Mouse (Mus musculus) lung, embryonic 14.5 days (tissue): ENCODE measurements around the gene Ifi207. TPM values are rescaled to one million over a fixed set of nuclear protein-coding genes. Genes with fewer than 3 reads are reported as not detected.
"Not testable (repeated sequence)": the region's sequence is repeated elsewhere in the genome, so short reads cannot be mapped to it uniquely, and the experiment has no call there.

Source experiments
- ATAC-seq: fragments of 200-750 bp; cut with Nextera tagmentation; 2 replicates; pipeline ENCODE4 v1.8.0; 2017; ENCODE audit warnings: mild to moderate bottlenecking, moderate TSS enrichment, moderate library complexity; ENCODE audit not compliant: insufficient read depth
- DNase-seq: peaks from one replicate; pipeline ENCODE4 v3.0.0-alpha.2; 2015
- H3K27ac ChIP-seq: fragments of 300-500 bp; sonication (generic); 2 replicates; pipeline ENCODE4 v1.5.1; 2014; ENCODE audit warnings: low read depth, mild to moderate bottlenecking, moderate library complexity
- H3K27me3 ChIP-seq: fragments of 300-500 bp; sonication (generic); 2 replicates; pipeline ENCODE4 v1.6.1; 2014; ENCODE audit warnings: low read length, control low read depth; ENCODE audit not compliant: insufficient read depth
- H3K36me3 ChIP-seq: fragments of 300-500 bp; sonication (generic); 2 replicates; pipeline ENCODE4 v1.6.1; 2014; ENCODE audit warnings: control low read depth; ENCODE audit not compliant: insufficient read depth
- H3K4me1 ChIP-seq: fragments of 300-500 bp; sonication (generic); 2 replicates; pipeline ENCODE4 v1.6.1; 2014; ENCODE audit warnings: antibody characterized with exemption, control low read depth; ENCODE audit not compliant: insufficient read depth
- H3K4me2 ChIP-seq: fragments of 300-500 bp; sonication (generic); 2 replicates; pipeline ENCODE4 v1.6.1; 2014; ENCODE audit warnings: mild to moderate bottlenecking
- H3K4me3 ChIP-seq: fragments of 300-500 bp; sonication (generic); 2 replicates; pipeline ENCODE4 v1.5.1; 2014; ENCODE audit warnings: low read depth, low read length
- H3K9ac ChIP-seq: fragments of 300-500 bp; sonication (generic); 2 replicates; pipeline ENCODE4 v1.6.1; 2014
- H3K9me3 ChIP-seq: fragments of 300-500 bp; sonication (generic); 2 replicates; pipeline ENCODE4 v1.6.1; 2016; ENCODE audit warnings: low read depth, low read length, control low read depth
- CTCF ChIP-seq: IDR thresholded peaks from 2 replicates; pipeline ENCODE4 v1.5.1; 2016; ENCODE audit warnings: antibody characterized with exemption, low read depth
- WGBS: fragments of 180-500 bp; shearing (Covaris S2); extraction: QIAGEN DNeasy Blood & Tissue Kit; methylation state at CpG from one replicate; pipeline ENCODE4 v1.1.7; 2014; 5-methylcytosine and 5-hydroxymethylcytosine counted together
- polyA plus RNA-seq: library from polyadenylated mRNA; unstranded; fragments of >200 nt; fragmentation: Nextera tagmentation; extraction: Ambion mirVana; gene quantifications from 2 replicates; pipeline ENCODE4 v1.2.1, GENCODE M21; 2014

The Ifi207 gene
- 1.2 and 1.4 TPM in 2 replicates for polyA plus RNA-seq

DNA sequence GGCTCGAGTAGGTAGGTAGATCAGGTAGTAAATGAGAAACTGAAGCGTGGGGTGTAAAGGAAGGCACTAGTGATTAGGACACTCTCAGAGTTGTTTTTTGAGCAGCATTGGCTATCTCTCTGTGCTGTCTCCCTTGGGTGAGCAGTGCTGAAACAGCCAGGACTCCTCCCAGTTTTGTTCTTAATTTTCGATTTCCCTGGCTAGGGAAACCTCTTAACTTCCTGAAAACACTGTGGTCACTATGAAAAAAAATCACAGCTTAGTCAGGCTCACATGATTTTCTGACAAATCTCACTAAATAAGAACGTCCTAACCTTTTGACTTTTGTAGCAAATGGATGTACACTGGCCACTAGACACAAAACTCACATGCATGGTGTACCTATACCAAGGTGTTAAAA, at the start of gene Ifi207:
Gene Ifi207 (minus strand): TSS at position 92 of the 400 bp plus-strand sequence.
- ATAC-seq (no peak), DNase-seq (no peak)
- Histone ChIP-seq H3K27me3 (no peaks in the 10 kb centered on the region), H3K27ac (no peak within 1 kb of the TSS), H3K4me3 (no peak within 1 kb of the TSS), H3K4me1 (no peaks in the 10 kb centered on the region), H3K9ac (no peak within 1 kb of the TSS), H3K36me3 (no peaks in the 10 kb centered on the region), H3K9me3 (no peaks in the 10 kb centered on the region), H3K4me2 (no peak within 1 kb of the TSS)
- no peak for TF ChIP-seq CTCF
- 71% methylated on average over 4 of the region's 4 CpGs for WGBS

DNA sequence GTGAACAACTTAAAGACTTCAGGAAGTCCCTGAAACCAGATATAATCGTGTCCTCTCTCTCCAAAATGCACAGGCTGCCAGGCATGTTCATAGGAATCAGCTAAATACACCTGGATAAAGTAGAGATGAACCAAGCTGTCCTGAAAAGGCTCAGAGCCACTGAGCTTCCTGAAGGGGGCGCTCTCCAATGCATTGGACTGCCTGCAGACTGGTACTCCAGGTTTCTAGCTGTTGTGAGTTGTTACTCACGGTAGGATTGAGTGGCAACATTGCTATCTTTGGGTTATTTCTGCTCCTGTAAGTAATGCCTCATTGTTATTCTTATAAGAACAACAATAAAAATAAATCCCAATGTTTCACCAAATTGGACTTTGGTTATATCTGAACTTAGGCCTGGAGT, 31.9 kb upstream of the Ifi207 start:
- not testable (repeated sequence) for H3K27ac ChIP-seq, H3K9me3 ChIP-seq, DNase-seq, H3K4me2 ChIP-seq, ATAC-seq, H3K36me3 ChIP-seq, H3K27me3 ChIP-seq, H3K9ac ChIP-seq, H3K4me1 ChIP-seq, H3K4me3 ChIP-seq
- 72% methylated on average over 2 of the region's 3 CpGs for WGBS

DNA sequence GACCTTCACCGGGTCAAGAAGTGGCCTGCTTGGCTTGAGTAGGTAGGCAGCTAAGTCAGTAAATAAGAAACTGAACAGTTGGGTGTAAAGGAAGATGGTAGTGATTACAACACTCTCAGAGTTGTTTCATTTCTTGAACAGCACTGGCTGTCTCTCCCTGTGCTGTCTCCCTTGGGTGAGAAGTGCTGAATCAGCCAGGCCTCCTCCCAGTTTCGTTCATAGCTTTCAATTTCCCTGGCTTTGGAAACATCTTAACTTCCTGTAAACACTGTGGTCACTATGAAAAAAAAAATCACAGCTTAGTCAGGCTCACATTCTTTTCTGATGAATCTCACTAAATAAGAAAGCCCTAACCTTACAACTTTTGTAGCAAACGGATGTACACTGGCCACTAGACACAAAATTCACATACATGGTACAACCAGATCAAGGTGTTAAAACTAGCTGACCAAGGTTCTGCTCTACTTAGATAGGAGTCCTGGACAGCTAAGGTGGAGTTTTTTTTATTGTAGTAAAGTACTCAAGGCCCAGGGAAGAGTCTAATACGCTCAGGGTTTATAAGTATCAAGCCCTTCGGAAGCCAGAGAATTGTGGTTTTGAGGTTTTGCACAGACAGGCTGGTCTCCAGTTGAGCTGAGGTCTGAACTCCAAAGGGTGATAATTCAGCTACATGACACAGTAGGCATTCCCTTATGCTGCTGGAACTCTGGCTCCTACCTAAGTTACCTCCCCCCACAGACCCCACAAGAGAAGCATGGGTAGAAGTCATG, 25.5 kb upstream of the Ifi207 start, which contains the start of gene Ifi204:
Gene Ifi204 (minus strand): TSS at position 96 of the 770 bp plus-strand sequence.
- H3K9ac ChIP-seq, H3K9me3 ChIP-seq, H3K36me3 ChIP-seq, H3K4me1 ChIP-seq, H3K4me3 ChIP-seq, ATAC-seq, H3K27ac ChIP-seq, H3K27me3 ChIP-seq, H3K4me2 ChIP-seq: not testable (repeated sequence)
- 73% methylated on average over 5 of the region's 5 CpGs for WGBS
- peak; percentile 2 for DNase-seq

DNA sequence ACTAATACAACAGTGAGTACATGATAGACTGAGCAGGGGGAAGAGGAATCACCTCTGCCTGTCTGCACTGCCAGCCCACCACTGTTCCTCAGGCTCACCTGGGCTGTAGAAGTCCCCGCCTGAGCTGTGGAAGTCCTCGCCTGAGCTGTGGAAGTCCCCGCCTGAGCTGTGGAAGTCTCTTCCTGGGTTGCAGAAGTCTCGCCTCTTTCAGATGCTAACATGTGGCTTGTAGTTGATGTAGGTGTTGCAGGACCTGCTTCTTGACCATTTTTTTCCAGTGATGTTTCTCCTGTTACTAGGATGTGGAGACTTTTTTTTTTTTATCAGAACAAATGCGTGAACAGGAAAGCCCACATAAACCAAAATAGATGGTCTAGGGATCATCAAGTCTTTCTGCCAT, 18.5 kb upstream of the Ifi207 start:
- H3K27me3 ChIP-seq, ATAC-seq, H3K4me2 ChIP-seq, DNase-seq, H3K9me3 ChIP-seq, H3K9ac ChIP-seq, H3K27ac ChIP-seq, H3K4me3 ChIP-seq, H3K4me1 ChIP-seq, H3K36me3 ChIP-seq: not testable (repeated sequence)
- WGBS, result 94% methylated on average over 4 of the region's 5 CpGs

DNA sequence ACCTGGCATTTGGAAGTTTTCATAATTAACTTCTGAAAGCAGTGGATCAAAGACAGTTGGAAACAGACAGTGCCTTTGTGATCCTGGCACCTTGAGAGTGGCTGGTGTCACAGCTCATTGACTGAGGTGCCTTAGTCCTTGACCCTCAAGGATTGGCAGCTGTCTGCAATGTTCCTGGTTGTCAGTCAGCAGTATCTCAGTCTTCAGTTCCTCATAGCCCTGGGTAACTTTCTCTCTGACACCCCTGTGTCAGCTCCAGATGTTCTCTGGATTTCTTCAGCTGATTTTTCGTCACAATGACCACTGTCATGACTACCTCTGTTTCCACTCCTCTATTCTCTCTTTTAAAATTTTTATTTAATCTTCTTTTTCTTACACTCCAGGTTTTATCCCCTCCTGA, 715 bp upstream of the Ifi207 start:
- no peak overlapping the region for H3K4me2 ChIP-seq
- DNase-seq, result no peak
- ATAC-seq, result no peak
- 45% methylated on average over 1 of the region's 1 CpGs for WGBS
- no peak overlapping the region for H3K4me3 ChIP-seq
- no peaks in the 10 kb centered on the region for H3K27me3 ChIP-seq
- no peak overlapping the region for H3K9ac ChIP-seq
- no peak for TF ChIP-seq CTCF
- H3K4me1 ChIP-seq, result no peaks in the 10 kb centered on the region
- H3K9me3 ChIP-seq, result no peaks in the 10 kb centered on the region
- no peaks in the 10 kb centered on the region for H3K36me3 ChIP-seq
- H3K27ac ChIP-seq, result no peak overlapping the region

DNA sequence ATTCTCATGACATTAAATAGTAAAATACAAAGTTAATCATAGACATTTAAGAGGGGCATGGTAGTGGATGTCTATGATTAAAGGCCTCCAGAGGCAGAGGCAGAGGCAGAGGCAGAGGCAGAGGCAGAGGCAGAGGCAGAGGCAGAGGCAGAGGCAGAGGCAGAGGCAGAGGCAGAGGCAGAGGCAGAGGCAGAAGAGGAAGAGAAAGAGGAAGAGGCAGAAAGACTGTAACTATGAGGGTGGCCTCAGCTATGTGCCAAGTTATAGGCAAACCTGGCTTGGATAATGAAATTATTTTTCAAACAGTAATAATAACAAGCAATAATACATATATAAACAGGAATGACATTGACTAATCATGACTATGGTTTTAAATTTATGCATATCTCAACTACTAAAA, 1.0 kb downstream of the Ifi207 start:
- Histone ChIP-seq H3K9me3 (no peaks in the 10 kb centered on the region), H3K27ac (no peak overlapping the region), H3K4me3 (no peak overlapping the region), H3K36me3 (no peaks in the 10 kb centered on the region), H3K4me2 (no peak overlapping the region), H3K9ac (no peak overlapping the region), H3K4me1 (no peaks in the 10 kb centered on the region), H3K27me3 (no peaks in the 10 kb centered on the region)
- no peak for TF ChIP-seq CTCF
- ATAC-seq (no peak), DNase-seq (no peak)

DNA sequence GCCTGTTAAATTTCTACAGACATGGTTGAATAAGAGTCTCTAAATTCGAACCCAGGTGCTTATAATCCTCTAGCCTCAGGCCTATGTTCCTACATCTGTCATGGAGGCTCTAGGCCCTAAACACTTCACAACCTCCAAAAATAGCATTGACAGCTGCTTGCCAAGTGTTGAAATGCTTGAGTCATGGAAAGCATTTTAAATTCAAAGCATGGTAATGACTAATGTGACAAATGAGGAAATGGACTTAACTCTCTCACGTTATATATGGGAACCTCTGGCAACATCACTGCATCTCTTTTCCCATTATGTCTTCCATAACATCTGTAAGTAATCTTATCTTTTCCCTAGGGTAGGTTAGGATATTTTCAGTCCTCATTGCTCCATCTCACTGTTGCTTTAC, 4.6 kb downstream of the Ifi207 start:
- DNase-seq (peak; percentile 1), ATAC-seq (no peak)
- no peak for TF ChIP-seq CTCF
- Histone ChIP-seq H3K27ac (no peak overlapping the region), H3K4me3 (no peak overlapping the region), H3K4me2 (no peak overlapping the region), H3K36me3 (no peaks in the 10 kb centered on the region), H3K27me3 (no peaks in the 10 kb centered on the region), H3K9ac (no peak overlapping the region), H3K4me1 (no peaks in the 10 kb centered on the region), H3K9me3 (no peaks in the 10 kb centered on the region)
- WGBS, result 57% methylated on average over 2 of the region's 2 CpGs

DNA sequence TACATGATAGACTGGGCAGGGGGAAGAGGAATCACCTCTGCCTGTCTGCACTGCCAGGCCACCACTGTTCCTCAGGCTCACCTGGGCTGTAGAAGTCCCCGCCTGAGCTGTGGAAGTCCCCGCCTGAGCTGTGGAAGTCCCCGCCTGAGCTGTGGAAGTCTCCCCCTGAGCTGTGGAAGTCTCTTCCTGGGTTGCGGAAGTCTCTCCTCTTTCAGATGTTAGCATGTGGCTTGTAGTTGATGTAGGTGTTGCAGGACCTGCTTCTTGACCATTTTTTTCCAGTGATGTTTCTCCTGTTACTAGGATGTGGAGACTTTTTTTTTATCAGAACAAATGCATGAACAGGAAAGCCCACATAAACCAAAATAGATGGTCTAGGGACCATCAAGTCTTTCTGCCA, 6.5 kb downstream of the Ifi207 start:
- WGBS, result 86% methylated on average over 4 of the region's 4 CpGs

More for the DNA sequence above, 6.5 kb downstream of the Ifi207 start:
- H3K9ac ChIP-seq, H3K4me1 ChIP-seq, DNase-seq, H3K36me3 ChIP-seq, H3K27ac ChIP-seq, H3K4me2 ChIP-seq, H3K9me3 ChIP-seq, H3K27me3 ChIP-seq, H3K4me3 ChIP-seq, ATAC-seq: not testable (repeated sequence)
